Mouse (Mus musculus): Measurements from ENCODE around the gene Vmn1r20.
A peak's percentile ranks its signal among the peaks of the same experiment; 100 is the strongest.
"Not testable (repeated sequence)": the region's sequence is repeated elsewhere in the genome, so short reads cannot be mapped to it uniquely, and the experiment has no call there.

The Vmn1r20 gene

GRCm38 (mm10) chr6:57428630-57429029 is at the start of gene Vmn1r20:
Gene Vmn1r20 (plus strand): TSS chr6:57428930.
- DNase-seq (ENCODE audit: low read depth, low spot score), result no peak

GRCm38 (mm10) chr6:57395683-57396082 is 33.0 kb upstream of the Vmn1r20 start, which contains the start of gene Vmn1r18:
Gene Vmn1r18 (minus strand): TSS chr6:57395783.
- DNase-seq (ENCODE audit: low read depth, low spot score), result no peak

GRCm38 (mm10) chr6:57403480-57403879 is 25.2 kb upstream of the Vmn1r20 start, which contains the start of gene Vmn1r19:
Gene Vmn1r19 (plus strand): TSS chr6:57403780.
- not testable (repeated sequence) for DNase-seq (ENCODE audit: low read depth, low spot score)

GRCm38 (mm10) chr6:57431196-57431595 is 2.5 kb downstream of the Vmn1r20 start:
- peak; percentile 46 for DNase-seq (ENCODE audit: low read depth, low spot score)

- not testable (repeated sequence) for DNase-seq (ENCODE audit: low read depth, low spot score)
These were observed 39.4 kb downstream of the Vmn1r20 start for GRCm38 (mm10) chr6:57468161-57468560.

Data from 3T3-L1 (cell line).